Mouse (Mus musculus): Measurements from ENCODE around the gene Erbin.

Erbin gene

DNA sequence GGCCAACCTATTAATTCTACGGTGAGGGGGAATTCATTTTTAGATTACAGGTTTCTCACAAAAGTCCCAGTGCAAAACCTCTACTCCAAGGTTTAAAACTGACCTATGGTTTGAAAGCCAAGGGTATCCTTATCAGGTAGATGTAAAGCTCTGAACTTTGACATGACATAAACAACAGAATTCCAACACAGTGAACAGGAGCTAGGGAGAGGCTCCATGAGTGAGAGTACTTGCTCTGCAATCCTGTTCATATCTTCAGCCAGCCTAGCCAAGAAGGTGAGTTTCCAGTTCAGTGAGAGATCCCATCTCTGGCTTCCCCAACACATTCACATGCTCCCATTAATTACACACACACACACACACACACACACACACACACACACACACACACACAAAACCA lies 9.7 kb downstream of the Erbin start:
- no peak for DNase-seq

DNA sequence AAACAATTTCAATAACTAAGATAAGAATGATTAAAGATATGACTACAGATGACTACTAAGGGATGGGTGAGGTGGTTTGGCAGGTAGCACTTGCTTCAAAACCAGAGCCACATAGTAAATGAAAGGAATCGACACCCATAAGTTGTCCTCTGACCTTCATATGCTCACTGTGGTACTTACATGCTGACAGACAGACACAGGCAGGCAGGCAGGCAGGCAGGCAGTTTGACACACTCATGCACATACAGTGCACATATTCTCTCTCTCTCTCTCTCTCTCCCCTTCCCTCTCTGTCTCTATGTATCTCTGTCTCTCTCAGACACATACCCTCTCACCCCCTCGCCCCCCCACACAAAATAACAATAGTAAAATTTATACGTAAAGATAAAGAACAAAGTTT lies 10.4 kb downstream of the Erbin start:
- no peak for DNase-seq

DNA sequence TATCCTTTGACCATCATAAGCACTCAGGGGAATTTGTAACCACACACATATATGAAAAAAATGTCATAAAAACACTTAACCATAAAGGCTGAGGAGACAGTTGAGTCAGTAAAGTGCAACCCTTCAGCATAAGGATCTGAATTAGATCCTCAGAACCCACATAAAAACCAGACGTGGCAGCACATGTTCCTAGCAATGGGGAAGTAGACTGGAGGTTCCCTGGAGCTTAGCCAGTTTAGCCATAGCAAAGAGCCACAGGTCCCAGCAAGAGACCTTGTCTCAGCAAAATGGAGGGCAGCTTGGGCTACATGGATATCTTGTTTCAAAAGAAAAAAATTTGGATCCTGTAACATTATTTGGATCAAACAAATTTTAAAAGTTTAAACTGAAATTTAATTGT lies 20.3 kb downstream of the Erbin start:
- DNase-seq, result no peak

DNA sequence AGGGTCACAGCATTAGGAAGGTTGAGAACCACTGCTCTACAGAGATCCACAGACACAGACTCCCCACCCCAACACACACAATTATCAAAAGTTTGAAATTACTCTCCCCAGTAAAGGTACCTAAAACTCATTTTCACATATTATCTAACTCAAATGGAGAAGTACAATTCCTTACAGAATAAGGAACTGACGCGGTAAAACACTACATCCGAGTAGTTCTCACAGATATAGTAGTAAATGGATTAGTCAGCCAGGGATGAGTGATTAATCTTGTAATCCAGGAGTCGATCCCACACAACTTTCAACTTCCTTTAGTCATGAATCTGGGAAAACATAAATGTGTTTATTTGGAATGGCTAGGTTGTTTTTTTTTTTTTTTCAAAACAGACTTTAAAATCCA lies 22.7 kb downstream of the Erbin start:
- DNase-seq, result no peak

DNA sequence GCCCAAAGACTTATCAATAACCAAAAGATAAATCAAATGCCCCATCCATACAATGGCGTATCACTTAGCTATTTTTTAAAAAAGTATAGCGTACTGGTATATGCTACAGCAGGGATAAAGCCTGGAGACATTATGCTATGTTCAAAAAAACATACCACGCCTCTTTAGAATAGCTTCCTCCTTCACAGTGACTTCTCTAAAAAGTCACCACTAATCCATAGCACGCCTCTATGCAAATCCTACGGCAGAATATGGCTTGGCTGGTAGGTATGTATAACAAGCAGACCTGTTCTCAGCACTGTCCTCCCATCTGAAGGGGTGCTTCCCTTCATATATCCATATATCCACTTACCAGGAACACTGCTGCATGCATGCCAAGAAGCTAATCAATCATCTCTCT lies 27.2 kb downstream of the Erbin start:
- DNase-seq, result no peak

DNA sequence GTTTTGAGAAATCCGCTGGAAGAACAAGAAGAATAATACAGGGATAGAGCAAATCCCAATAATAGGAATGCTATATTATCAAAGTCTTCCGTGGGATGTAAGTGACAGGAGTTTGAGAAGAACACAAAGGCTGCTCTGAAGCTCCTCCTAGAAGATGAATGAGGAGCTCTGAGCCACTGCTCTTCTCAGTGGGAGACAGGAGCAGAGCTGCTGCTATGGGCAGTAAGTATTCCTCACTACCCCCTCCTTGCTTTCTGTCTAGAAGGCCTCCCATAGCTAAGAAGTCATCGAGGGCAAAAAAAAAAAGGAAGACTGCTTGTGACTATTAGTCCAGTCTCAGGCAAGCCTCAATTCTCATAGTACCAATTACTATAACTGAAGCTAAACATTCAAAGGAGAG lies 30.3 kb downstream of the Erbin start:
- no peak for DNase-seq

DNA sequence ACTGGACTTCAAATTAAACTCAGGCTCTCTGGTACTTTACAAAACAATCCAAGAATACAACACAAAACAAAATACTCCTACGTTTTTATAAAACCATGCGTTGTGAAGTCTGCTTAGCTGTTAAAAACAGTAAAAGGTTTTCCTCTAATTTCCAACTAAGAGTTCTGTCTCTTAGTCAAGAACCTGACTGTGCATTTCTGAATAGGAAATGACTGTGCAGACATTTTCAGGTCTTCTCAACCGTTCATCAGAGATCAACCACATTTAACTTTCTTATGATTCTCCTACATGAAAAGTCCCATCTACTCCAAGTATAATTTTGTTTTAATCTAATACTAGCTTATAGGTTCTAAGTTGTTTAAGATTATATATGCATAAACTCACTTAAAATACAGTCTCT lies 33.8 kb downstream of the Erbin start:
- no peak for DNase-seq

DNA sequence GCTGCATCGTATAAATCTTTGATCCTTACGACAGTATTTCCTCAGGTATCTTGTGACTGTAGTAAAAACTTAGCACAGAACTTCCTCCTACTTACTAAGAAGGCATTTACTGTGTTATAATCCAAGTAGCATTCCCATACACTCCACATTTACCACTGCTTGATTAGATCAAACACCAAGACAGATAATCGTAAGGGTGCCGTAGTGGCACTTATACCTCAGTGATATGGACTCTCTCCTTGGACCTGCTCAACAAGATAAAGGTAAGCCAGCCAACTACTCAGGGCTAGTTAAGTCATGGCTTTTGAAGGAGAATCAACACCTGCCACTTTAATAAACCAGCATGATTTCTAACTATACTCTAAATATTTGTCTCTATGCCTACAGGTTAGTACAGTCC lies 39.1 kb downstream of the Erbin start:
- no peak for DNase-seq

DNA sequence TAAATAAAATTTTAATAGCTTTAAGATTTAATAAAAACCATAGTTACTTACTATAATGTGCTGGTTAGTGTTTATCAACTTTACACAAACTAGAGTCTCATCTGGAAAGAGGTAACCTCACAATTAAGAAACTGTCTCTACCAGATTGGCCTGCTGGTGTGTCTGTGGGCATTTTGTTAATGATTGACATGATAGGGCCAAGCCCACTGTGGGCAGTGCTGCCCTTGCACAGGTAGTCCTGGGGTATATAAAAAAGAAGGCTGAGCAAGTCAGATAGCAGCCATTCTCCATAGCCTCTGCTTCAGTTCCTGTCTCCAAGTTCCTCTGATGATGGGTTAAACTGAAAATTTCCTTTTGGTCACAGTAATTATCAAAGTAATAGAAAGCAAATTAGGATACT lies 43.6 kb downstream of the Erbin start:
- DNase-seq, result no peak

DNA sequence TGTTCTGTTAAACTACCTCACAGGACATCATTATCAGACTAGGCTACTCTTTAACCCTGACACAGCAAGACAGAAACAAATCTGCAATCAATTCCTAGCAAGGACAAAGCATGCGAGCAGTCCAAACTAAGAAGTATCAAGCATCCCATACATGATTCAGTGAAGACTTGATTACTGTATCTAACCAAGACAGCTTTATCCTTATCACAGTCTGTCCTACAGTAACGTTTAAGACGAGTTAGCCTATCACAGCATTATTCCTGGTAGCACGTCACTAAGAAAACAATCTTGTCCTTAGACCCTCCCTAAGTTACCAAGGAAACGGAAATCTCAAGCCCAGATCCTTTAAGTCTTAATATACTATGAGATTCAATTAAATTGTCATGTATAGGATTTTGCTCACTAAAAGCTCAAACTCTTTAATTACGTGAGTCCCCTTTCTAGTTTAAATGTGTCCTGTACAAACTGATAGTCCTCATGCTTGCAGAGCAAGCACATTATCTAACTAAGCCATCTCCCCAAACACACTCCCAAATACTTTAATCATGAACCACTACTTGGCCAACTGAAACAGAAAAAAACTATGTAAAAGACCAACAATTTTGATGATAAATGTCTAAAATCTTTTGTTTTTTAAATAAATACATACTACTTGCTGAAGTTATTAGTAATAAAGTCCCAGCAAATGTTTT lies 44.3 kb downstream of the Erbin start:
- DNase-seq, result no peak

DNA sequence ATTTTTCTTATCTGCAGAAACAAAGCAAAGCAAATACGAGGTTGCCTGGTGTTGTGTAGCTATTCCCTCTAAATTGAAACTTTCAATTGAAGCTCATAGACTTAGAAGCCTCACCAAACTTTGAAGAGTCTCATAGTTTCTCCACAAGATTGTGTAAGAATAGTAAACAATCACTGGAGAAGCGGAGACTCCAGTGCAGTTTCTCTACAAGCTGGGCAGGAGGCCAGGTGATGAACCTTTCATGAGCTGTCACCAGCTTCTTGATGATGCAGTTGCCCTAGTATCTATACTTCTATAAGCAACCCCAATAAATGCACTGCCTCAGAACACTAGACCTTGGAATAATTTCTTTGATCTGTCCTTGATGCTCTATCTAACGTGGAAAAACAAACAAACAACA lies 49.5 kb downstream of the Erbin start:
- no peak for DNase-seq

DNA sequence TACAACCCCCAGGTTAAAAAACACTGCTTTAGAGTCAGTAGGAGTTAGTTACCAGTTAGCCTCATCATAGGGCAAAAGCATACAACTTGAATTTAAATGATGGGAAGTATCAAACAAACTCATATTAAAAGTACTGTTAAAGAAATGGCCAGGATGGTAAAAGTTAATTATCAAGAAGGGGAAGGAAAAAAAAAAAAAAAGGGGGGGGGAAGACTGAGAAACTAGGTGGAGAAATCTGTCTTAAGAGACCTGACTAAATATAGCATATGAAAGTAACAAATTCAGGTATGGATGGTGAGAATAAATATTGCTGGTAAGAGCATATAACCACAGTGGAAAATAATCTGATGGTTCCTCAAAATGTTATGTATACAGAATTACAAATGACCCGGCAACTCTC lies 50.2 kb downstream of the Erbin start:
- DNase-seq, result no peak

DNA sequence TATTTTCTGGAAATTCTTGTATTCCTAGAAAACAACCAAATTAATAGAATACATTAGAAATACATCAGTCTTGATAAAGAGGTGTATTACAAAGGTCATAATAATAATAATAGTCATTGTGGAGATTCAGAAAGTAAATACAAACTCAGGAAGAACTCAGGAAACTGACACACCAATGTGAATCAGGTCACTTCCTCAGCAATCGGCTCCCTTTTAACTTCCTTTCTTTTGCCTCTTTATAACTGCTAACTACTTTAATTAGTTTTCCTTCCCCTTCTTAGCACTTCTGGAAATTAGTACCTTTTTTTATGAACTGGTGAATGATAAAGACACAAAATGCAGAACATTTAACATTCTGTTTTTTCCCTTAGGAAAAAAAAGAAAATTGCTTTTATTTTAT lies 51.4 kb downstream of the Erbin start:
- DNase-seq, result no peak

DNA sequence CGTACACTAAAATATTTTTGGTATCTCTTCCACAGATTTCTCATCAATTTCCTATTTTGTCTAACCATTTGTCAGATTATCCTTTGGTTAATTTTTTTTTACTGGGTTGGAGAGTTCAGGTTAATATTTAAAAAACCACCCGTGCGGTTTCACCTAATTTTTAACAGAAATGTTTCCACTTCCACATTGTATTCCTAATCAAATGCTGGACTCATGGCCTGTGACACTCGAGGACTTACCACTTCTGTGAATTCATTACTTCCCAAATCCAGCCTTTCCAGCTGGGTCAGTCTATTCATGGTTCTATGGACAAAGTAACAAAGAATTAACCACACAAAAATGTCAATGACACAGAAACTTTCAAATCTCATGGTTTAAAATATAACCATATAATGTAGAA lies 58.3 kb downstream of the Erbin start:
- DNase-seq, result no peak

DNA sequence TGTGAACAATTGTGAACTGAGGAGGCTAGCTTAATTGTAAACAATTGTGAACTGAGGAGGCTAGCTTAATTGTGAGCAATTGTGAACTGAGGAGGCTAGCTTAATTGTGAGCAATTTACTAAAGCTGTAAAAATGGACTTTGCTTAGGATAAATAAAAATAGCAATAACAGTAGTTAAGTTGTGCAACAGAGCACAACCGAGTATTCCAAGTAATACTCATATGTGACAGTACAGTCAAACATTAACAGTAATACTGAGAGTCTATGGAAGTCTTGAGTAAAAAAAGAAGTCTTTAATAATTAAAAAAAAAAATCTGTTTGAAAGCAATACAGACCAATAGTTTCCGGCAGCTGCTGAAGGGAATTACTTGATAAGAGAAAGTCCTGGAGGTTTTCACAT lies 61.3 kb downstream of the Erbin start:
- DNase-seq, result no peak

DNA sequence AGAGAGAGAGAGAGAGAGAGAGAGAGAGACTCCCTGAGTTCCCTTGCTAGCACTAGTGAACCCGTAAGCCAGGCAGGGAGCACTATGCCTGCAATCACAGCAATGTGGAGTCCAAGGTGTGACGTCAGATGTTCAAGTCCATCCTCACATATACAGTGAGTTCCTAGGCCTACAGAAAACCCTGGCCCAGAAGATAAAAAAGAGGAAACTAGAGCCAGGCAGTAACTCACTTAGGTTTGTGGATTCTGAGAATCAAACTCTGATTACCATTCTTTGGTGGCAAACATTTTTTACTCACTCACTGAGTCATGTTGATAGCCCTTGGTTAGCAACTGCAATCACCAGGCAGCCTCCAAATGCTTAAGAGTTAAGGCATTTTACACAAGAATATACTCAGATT lies 72.7 kb downstream of the Erbin start:
- no peak for DNase-seq

DNA sequence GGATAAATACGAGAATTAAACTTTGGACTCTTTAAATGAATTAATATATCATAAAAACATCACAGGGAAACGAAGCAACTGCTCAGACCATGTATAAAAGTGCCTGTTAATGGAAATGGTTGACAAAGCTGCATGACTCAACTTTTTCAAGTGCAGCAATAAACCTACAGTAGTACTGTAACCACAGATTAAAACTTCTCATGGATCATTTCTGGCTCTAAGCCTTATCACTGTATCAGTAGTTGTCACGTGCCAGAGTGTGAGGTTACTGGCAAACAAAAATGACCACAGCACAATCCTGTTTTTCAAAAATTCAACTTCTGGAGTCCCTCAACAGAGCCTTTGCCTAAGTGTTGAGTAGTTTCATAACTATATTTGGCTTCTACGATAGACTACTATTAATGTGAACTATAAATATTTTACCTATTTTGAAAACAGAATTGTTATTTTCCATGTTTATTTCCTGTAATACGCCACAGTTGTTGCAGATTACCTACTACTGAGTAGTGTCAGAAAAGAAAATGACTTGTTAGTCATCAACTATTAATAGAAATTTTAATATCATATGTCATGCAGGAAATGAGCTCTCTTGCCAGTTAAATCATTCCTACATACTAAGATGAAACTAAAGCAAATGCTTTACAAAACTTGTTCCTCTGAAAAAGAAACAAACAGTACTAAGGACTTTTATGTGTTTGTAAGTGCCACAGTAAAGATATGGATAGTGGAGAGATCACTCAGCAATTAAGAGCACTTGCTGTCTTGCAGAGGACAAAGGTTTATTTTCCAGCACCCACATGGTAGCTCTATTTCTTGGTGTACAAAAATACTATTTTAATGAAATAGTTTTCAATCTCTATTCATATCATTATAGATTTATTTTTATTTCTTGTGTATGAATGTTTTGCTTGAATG lies 78.8 kb downstream of the Erbin start:
- no peak for DNase-seq

DNA sequence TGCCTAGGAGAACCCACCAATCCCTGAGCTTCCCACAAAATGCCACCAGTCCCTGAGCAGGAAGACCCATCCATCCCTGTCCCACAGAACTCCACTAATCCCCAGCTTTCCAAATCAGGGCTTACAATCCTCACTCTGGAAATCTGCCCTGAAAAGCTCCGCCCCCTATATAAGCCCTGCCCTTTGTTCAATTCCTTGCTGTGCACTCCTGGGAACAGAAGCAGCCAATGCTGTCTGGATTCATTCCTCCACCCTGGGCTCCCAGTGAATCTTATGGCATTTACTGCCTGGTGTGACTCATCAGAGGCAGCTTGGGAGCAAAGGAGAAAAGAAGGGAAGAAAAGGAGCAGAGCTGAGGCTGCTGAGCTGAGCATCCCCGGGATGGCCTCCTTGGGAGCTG lies 81.7 kb downstream of the Erbin start:
- no peak for DNase-seq

DNA sequence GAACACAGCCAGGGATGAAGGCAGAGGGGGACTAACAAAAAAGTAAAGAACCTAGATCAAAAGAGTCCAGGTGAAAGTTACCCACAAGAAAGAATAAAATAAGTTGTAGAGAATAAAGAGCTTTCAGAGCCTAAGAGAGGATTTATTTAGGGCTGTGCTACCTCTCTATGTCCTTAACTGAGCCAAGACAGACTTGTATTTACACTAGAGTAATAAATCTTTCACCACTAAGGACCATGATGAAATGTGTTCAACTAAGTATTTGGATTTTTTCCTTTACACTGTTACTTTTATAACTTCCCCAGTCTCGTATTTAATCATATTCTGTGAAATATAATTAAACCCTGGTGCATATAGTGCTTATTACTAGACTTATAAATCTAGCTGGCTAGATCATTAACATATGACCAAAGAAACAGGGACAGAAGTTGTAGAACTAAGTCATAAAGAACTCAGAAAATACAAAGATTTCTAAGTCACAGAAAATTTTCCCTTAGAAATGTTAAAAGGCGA lies 90.6 kb downstream of the Erbin start:
- DNase-seq, result no peak

DNA sequence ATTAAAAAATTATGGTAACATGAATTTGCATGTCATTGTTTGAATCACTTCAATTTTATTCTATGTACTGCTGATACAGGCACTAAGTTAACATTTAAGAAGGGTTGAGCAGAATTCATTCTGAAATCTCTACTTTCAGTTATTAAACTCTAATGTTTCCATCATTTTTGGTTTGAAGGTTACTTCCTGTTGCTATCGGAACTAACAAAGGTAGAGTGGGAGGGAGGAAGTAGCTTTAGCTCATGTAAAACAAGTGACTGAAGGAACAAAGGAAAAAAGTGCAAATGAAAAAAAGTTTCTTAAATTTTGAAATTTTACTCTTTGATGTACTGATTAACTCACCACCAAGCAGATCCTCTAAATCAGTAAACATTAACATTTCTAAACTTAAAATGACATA lies 98.0 kb downstream of the Erbin start:
- DNase-seq, result no peak

DNA sequence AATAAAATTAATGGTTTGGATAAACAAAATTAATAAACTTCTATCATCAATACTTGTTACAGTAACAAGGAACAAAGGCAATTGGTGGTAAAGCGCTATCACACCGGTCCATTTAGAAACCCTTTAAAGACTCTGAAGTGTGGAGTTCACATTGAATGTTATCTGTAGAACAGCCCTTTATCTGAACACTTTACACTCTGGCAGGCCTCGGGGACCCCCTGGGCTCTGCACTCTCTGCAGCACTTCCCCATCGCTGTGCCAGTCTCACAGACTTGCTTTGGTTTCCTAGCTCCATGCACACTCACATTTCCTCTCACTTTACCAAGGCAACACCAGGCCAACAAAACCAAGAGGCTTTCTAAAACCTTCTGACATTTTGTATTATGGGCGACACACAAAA lies 100.9 kb downstream of the Erbin start:
- DNase-seq, result no peak

DNA sequence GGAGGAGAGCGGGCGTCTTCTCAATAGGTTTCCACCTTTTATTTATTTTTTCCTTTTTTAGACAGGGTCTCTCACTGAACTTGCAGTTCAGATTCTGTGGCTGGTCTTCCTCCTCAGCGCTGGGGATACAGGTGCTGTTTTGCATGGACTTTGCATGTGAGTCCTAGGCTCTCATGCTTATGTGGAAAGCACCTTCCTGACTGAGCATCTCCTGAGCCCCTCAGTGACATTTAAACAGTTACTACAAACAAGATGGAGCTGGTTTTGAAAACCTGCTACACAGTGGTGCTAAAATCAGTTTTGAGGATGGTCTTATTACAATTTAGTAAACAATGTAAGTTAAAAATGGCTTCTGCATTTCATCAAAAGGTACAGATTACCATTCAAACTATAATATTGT lies 102.4 kb downstream of the Erbin start:
- DNase-seq, result no peak

DNA sequence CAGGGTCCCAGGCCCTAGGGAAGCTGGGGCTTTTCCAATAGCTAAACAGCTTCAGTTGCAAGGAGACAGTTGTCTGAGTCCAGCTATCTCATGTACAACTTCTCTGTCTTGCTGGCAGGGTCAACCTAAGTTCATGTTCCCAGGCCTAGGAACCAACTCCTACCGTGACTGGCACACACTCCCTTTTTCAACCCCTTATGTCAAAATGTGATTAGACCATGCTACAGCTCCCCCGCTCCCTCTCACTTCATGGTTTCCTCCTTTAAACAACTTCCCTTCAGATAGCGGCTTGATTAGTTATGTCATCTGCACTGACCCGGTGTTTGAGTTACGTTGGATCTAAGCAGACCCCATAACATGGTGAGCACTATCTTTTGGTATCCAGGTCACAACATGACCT lies 112.8 kb downstream of the Erbin start:
- DNase-seq, result no peak

DNA sequence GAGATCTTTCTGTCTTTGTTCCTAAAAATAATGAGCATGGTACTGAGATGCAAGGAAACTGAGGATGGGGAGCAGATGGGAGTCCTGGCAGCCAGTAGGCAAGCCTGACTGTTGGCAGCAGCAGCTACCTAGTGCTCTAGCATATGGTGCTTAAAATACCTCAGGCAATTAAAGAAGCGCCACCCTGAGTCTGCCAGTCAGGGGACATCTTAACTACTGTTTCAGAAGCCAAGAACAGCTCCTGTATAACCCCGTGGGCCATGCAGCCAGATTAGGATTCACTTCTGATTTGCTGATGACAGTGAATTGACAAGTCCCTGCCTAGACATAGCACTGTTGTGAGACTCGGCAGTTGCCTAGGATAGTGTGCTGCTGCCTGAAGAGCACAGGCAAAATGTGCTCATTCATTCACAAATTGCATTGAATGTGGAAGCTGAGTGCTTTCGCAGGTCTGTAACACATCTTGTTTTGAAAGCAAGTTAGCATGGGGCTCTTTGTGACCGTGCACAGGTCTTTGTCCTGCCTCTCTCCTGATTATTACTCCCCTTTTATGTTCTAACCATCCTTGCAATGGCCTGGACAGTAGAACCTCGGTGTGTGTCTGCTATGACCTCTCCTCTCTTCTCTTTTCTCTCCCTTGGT lies 114.0 kb downstream of the Erbin start:
- DNase-seq, result no peak

All from liver (tissue).